Mouse (Mus musculus) cerebellum, adult 2 months (tissue): ENCODE measurements around the gene Tmem132b. TPM values are rescaled to one million over a fixed set of nuclear protein-coding genes. Genes with fewer than 3 reads are reported as not detected.
A peak's percentile ranks its signal among the peaks of the same experiment; 100 is the strongest.

Source experiments
- DNase-seq, 2 experiments: peaks; one replicate each; pipeline ENCODE4 v3.0.0; 2021
- H3K27ac ChIP-seq: fragments of 200-500 bp; 2 replicates; pipeline ENCODE4 v1.5.1; 2012; ENCODE audit warnings: low read length, control low read depth, inconsistent platforms; ENCODE audit not compliant: insufficient read depth
- H3K27me3 ChIP-seq: fragments of 200-500 bp; 2 replicates; pipeline ENCODE4 v1.6.1; 2012; ENCODE audit warnings: inconsistent platforms, mild to moderate bottlenecking, low read length, moderate library complexity; ENCODE audit not compliant: control insufficient read depth, insufficient read depth
- H3K4me1 ChIP-seq: fragments of 200-500 bp; 2 replicates; pipeline ENCODE4 v1.6.1; 2011; ENCODE audit warnings: low read length; ENCODE audit not compliant: control insufficient read depth, insufficient read depth
- H3K4me3 ChIP-seq: fragments of 200-500 bp; replicated peaks from 2 replicates; pipeline ENCODE3; 2011; ENCODE audit warnings: mild to moderate bottlenecking, low read depth, low read length, control low read depth; ENCODE audit not compliant: insufficient read depth
- CTCF ChIP-seq: fragments of 200-500 bp; IDR thresholded peaks from 2 replicates; pipeline ENCODE4 v1.5.1; 2011; ENCODE audit warnings: low read depth, mild to moderate bottlenecking, control low read depth, low read length, moderate library complexity, borderline replicate concordance; ENCODE audit not compliant: insufficient read depth
- POLR2A ChIP-seq: fragments of 200-500 bp; IDR thresholded peaks from 2 replicates; pipeline ENCODE4 v1.6.1; 2011; ENCODE audit warnings: low read length, control low read depth, borderline replicate concordance; ENCODE audit not compliant: insufficient read depth
- WGBS: fragments of 180-500 bp; shearing (Covaris S2); methylation state at CpG from one replicate; pipeline ENCODE4 v1.1.7; 2018; 5-methylcytosine and 5-hydroxymethylcytosine counted together
- polyA plus RNA-seq: library from polyadenylated mRNA; depleted of rRNA; stranded (reverse); fragments of >200 nt; gene quantifications from 2 replicates; pipeline ENCODE4 v1.2.3, GENCODE M21; 2012

The Tmem132b gene
- polyA plus RNA-seq, 1 experiment, result 5.9 TPM

DNA sequence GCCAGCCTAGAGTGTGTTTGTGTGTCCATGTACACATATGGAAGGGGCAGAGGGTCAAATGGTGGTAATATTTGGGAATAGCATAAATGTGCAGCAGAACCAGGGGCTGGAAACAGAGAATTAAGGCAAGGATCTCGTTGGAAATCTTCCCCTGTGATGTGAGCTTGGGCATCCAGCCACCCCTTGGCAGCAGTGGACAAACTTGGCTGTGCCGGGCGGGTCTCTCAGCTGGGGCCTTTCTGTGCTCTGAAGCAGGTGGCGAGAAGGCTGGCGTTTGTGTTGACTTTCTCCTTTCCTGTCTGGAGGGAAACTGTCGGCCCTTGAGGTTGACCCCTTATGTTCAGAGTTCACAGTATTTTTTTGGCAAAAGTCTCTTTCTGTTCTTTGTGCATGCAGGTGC, 235.4 kb downstream of the Tmem132b start:
- Histone ChIP-seq H3K4me3 (no peak overlapping the region), H3K4me1 (0 out of 2 replicates have a peak, but pooled peaks cover 4% of the 10 kb centered on the region), H3K27ac (no peak overlapping the region), H3K27me3 (no peaks in the 10 kb centered on the region)
- TF ChIP-seq CTCF (no peak), POLR2A (no peak)
- WGBS, result 10% methylated on average over 6 of the region's 6 CpGs
- peak; percentile 20 to 23 for DNase-seq

DNA sequence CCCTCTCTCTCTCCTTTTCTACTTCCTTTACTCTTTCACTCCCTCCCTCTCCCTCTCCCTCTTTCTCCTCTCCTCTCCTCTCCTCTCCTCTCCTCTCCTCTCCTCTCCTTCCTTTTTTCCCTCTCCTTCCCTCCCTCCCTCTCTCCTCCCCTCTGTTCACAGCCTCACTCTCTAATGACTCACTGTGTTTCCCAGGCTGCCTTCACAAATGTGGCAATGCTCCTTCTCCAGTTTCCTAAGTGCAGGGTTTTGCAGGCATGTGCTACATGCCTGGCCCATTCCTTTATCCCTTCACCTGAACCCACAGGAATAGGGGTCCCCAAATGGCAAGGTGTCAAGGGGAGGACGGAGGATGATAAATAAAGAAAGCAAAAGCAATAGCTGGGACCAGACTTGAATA, 236.4 kb downstream of the Tmem132b start:
- H3K4me1 ChIP-seq, result 0 out of 2 replicates have a peak, but pooled peaks cover 4% of the 10 kb centered on the region
- DNase-seq, result no peak
- WGBS, result 88% methylated on average over 1 of the region's 1 CpGs
- no peak overlapping the region for H3K27ac ChIP-seq
- no peaks in the 10 kb centered on the region for H3K27me3 ChIP-seq
- no peak overlapping the region for H3K4me3 ChIP-seq
- TF ChIP-seq CTCF (no peak), POLR2A (no peak)

DNA sequence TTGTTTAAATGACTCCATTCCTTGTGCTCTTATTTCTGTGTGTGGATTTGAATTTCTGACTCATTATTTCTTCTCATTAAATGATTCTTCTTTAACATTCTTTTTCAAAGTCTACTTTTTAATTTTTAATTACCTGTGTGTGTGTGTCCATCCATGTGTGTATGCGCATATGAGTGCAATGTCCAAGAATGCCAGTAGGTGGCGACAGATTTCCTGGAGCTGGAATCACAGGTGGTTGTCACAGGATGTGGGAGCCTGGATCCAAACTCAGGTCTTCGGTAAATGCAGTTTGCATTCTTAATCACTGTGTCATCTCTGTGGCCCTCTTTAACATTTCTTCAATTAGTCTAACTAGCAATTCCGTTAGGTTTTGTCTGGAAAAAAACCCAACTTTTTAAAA, 240.7 kb downstream of the Tmem132b start:
- H3K27me3 ChIP-seq, result no peaks in the 10 kb centered on the region
- 92% methylated on average over 4 of the region's 4 CpGs for WGBS
- H3K4me3 ChIP-seq, result no peak overlapping the region
- H3K27ac ChIP-seq, result no peak overlapping the region
- no peaks in the 10 kb centered on the region for H3K4me1 ChIP-seq
- no peak for DNase-seq
- TF ChIP-seq POLR2A (no peak), CTCF (no peak)

DNA sequence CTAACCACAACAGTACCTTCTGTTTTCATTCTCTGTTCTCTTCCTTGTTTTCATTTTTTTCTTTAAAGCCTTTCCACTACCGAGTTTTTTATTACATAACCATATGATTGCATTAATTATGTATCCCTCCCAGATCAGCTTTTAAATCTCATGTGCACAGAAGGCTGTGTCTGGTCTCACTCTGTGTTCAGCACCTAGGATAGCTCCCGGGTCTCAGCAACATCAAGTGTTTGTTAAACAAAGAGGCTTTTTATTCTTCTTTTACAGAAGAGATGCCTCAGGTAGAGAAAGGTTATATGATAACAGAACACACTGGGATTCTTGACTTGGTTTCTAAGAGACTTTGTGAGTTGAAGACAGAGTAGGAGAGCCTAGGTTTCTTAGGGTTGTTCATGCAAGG, 241.2 kb downstream of the Tmem132b start:
- WGBS, result 53% methylated on average over 2 of the region's 2 CpGs

DNA sequence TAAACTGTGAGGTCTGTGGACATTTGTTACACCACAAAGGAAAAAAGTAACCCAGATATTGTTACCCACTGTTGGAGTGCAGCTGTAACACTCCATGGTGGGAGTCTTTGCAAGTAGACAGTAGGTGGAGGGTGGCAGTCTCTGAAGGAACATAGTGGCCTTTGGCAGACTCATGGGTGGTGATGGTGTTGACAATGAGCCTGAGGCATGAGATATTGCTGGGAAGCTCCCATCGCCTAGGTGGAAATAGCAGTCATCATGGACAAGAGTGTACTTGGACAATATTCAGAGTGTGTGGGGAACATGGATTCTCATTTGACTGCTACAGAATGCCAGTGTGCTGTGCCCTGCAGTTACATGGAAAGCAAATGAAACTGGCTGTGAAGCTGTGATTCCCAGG, 248.8 kb downstream of the Tmem132b start:
- DNase-seq, result no peak
- Histone ChIP-seq H3K27ac (no peak overlapping the region), H3K27me3 (no peaks in the 10 kb centered on the region; the same call in 1 of the 2 replicates), H3K4me3 (no peak overlapping the region), H3K4me1 (no peaks in the 10 kb centered on the region)
- 96% methylated on average over 1 of the region's 1 CpGs for WGBS
- TF ChIP-seq POLR2A, result no peak
- no peak for TF ChIP-seq CTCF

More for the DNA sequence above, 241.2 kb downstream of the Tmem132b start:
- Histone ChIP-seq H3K27ac (no peak overlapping the region), H3K4me1 (no peaks in the 10 kb centered on the region), H3K27me3 (no peaks in the 10 kb centered on the region), H3K4me3 (no peak overlapping the region)
- DNase-seq, result no peak
- TF ChIP-seq POLR2A (no peak), CTCF (no peak)

DNA sequence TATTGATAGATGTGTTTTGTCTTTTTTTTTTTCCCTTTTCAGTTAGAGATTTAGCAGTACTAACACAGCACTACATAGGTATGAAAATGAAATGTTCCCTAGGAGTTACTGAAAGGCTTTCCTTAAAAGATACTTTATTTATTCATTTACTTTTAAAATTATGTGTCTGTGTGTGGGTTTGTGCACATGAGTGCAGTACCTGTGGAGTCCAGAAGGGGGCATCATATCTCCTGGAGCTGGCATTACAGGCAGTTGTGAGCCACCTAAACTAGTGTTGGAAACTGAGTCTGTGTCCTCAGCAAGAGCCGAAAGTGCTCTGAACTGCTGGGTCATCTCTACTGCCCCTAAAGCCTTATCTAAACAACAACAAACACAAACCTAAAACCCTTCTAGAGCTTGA, 261.1 kb downstream of the Tmem132b start:
- Histone ChIP-seq H3K4me3 (no peak overlapping the region), H3K4me1 (no peaks in the 10 kb centered on the region), H3K27me3 (no peaks in the 10 kb centered on the region; the same call in 1 of the 2 replicates), H3K27ac (no peak overlapping the region)
- TF ChIP-seq CTCF, result no peak
- WGBS, result 97% methylated on average over 1 of the region's 1 CpGs
- no peak for DNase-seq

DNA sequence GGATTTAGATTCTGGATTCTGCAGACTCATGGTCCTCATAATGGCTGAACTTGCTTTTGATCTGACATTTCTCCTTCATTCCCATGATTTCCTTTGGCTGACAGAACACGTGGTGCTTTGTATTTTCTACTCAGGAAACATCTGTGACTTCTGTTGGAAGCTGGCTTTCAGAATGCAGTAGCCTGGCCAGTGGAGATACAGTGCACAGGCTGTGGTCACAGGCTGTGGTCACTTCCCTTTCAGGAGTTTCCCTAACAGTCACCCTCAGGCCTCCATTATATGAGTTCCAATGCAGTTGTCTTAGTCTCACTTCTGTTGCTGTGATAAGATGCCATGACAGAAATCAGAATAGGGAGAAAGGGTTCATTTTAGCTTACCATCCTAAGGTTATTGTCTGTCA, 262.7 kb downstream of the Tmem132b start:
- Histone ChIP-seq H3K4me3 (no peak overlapping the region), H3K27me3 (no peaks in the 10 kb centered on the region; the same call in 1 of the 2 replicates), H3K4me1 (no peaks in the 10 kb centered on the region), H3K27ac (no peak overlapping the region)
- no peak for TF ChIP-seq POLR2A
- TF ChIP-seq CTCF, result no peak
- no peak for DNase-seq
- WGBS, result 44% methylated on average over 1 of the region's 1 CpGs

DNA sequence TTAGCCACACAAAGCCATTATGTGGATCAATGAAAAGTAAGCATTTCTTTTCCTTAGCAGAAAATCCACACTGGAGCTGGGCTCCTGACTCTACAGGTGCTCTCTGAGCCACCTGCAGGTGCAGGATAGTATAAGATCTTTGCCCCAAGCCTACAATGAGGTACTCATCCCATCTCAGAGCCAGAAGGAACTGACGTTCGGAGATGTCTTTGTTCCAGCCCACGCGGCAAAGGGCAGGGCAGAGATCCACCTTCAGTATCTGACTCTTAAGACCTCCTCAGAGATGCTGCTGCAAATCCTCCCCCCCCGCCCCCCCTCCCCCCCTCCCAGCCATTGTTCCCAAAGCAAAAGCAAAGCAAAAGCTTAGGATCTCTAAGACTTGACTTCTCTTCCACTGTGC, 268.0 kb downstream of the Tmem132b start:
- 24% methylated on average over 5 of the region's 5 CpGs for WGBS
- H3K4me1 ChIP-seq, result no peaks in the 10 kb centered on the region; the same call in 1 of the 2 replicates
- no peak overlapping the region for H3K27ac ChIP-seq
- no peak overlapping the region for H3K4me3 ChIP-seq
- DNase-seq, result no peak
- peaks cover 1% of the 10 kb centered on the region; the same call in 1 of the 2 replicates for H3K27me3 ChIP-seq
- TF ChIP-seq CTCF (no peak), POLR2A (no peak)

DNA sequence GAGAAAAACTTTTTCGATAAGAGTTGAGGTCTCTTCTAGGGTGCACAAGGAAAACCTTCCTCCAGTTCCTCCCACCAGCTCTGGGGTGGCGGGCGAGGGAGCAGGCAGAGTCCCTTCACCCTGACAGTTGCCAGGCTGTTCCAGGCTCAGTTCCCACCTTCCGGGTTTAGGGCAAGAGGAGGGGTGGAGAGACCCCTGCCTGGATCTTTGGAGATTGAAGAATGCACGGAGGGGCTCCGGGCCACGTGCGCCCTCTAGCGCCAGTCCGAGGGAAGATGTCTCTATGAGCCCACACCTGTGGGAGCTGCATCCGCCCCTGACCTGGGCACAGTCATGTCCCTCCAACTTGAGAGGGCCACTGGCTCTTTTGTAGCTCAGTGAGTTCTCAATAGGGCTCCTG, 268.5 kb downstream of the Tmem132b start:
- Histone ChIP-seq H3K27ac (no peak overlapping the region), H3K4me3 (no peak overlapping the region), H3K27me3 (peaks cover 1% of the 10 kb centered on the region; the same call in 1 of the 2 replicates), H3K4me1 (no peaks in the 10 kb centered on the region; the same call in 1 of the 2 replicates)
- TF ChIP-seq POLR2A (no peak), CTCF (peak; percentile 46)
- DNase-seq, result peak; percentile 1 to 11
- WGBS, result 10% methylated on average over 11 of the region's 11 CpGs
